Mouse (Mus musculus) testis, adult 2 months (tissue): ENCODE measurements at regions not wholly inside any gene's neighbourhood (a gene's known extent, or its start where the extent isn't known, plus 50 kb on each side); places are given as distances from the start of the nearest gene placed in this dataset.

ENCODE experiments used
- CTCF ChIP-seq: fragments of 200-500 bp; IDR thresholded peaks from 2 replicates; pipeline ENCODE4 v1.5.1; 2012; ENCODE audit warnings: low read depth, mild to moderate bottlenecking, inconsistent platforms, low read length, moderate library complexity; ENCODE audit not compliant: control insufficient read depth, insufficient read depth, insufficient replicate concordance
- POLR2A ChIP-seq: fragments of 200-500 bp; IDR thresholded peaks from 2 replicates; pipeline ENCODE4 v1.6.1; 2012; ENCODE audit warnings: low read depth, mild to moderate bottlenecking, inconsistent platforms, low read length, moderate library complexity; ENCODE audit not compliant: control insufficient read depth

DNA sequence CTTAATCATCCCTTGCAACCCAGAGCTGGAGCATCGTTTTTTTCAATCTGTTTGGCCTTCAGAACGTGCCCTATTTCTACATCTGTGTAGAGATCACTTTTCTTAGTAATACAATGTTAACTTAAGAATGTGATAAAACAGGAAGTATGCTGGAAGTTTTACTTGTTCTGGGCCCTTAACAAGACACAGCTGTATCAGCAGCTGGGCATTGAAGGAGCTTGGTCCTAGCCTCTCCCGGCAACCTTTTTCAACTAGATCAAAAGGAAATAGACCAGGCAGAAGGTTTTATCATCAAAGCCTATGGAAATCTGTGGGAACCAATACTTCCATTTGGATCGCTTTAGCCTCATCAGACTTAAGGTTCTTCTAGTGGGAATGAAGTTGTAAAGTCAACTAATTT, 317.9 kb downstream of the Ndfip2 start:
- no peak for TF ChIP-seq CTCF
- TF ChIP-seq POLR2A = no peak
